ENCODE assay signal across 8 mouse cellular contexts in the genomic region with DNA sequence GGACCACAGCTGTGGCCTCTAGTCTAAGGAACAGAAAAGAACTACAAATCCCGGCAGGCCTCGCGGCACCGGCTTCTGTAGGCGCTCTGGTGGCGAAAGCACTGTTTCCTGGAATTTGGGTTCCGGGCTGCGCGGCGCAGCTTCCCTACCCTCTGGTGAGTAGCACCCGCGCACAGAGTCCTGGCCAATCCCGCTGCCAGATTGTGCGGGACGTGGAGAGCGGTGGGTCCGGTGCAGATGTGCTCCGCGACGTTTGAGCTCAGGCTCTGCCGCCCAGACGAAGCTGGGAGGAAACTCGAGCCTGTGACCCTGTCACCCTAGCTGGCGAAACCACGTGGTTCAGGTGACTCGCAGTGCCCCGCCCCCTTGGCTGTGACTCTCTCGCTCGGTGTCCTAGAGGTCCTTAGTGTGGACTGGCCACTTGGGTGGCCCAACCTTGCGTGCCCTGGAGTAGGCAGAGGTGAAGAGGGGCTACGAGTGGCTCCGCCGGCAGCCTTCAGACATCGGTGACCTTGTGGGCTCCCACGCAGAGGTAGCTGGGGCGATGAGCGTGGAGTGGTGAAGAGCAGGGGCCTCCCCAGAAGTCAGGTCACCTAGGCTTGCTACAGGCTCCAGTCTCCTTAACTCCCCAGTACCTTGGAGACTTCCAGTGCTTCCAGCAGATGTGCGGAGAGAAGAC. TPM values are rescaled to one million over a fixed set of nuclear protein-coding genes. Genes with fewer than 3 reads are reported as not detected.
DNase-seq lines count a peak whose midpoint lies in the region; ATAC-seq and TF ChIP-seq lines count a peak whose summit lies in the region.

A gene (plus strand): TSS at position 114 of the 679 bp plus-strand sequence.

- no peaks in the 10 kb centered on the region for H3K9me3 ChIP-seq in MEL (replicated peaks; ENCODE audit: insufficient read depth, low read length)
- no peaks in the 10 kb centered on the region for H3K9me3 ChIP-seq in lung, embryonic 16.5 days (ENCODE audit: control insufficient read depth, low read length)

- H3K4me1 ChIP-seq in MEL (ENCODE audit: control insufficient read depth in 1 of 2, insufficient read depth in 2 of 2, low read length in 2 of 2), result peaks cover 0 to 5% of the 10 kb centered on the region in 2 experiments; a peak in 2 of 4 replicates
- H3K4me1 ChIP-seq in cerebellum, adult 2 months (ENCODE audit: control insufficient read depth, insufficient read depth, low read length), result no peaks in the 10 kb centered on the region
- H3K4me1 ChIP-seq in lung, embryonic 16.5 days (replicated peaks; ENCODE audit: control insufficient read depth, insufficient read depth, low read length), result no peaks in the 10 kb centered on the region; the same call in 1 of the 2 replicates

- TF ChIP-seq EP300 in MEL (IDR thresholded peaks at IDR 0.05; ENCODE audit: low read depth in 1 of 2, low read length in 2 of 2), result peak in 1 of 2 experiments; percentile 22; a peak in 1 of 4 replicates

- WGBS in cerebellum, adult 2 months, result 1% methylated on average over 38 of the region's 38 CpGs
- WGBS in lung, embryonic 16.5 days, result under 1% methylated on average over 38 of the region's 38 CpGs

- peak; percentile 97 for ATAC-seq in hematopoietic stem cell, adult 5-6 weeks (replicated peaks in 1 of 2; ENCODE audit: insufficient read depth in 1 of 2, low FRiP score in 2 of 2, low TSS enrichment in 1 of 2, low read depth in 1 of 2, poor library complexity in 2 of 2, severe bottlenecking in 2 of 2)
- ATAC-seq in lung, embryonic 16.5 days (ENCODE audit: low read depth), result peak; percentile 97

- H3K4me2 ChIP-seq in lung, embryonic 16.5 days (ENCODE audit: low read depth, low read length), result peak within 1 kb of the TSS; percentile 78

- peak within 1 kb of the TSS; percentile 98 to 99 for H3K4me3 ChIP-seq in MEL (ENCODE audit: control insufficient read depth in 1 of 2, insufficient read depth in 1 of 2, low read depth in 2 of 2, low read length in 2 of 2)
- H3K4me3 ChIP-seq in cerebellum, adult 2 months (replicated peaks; ENCODE audit: insufficient read depth, low read depth, low read length), result peak within 1 kb of the TSS; percentile 94
- peak within 1 kb of the TSS; percentile 82 for H3K4me3 ChIP-seq in lung, embryonic 16.5 days (ENCODE audit: low read length)

- peak; percentile 94 for DNase-seq in MEL (ENCODE audit: low read depth, low spot score)
- peak; percentile 91 to 93 for DNase-seq in cerebellum, adult 2 months
- peak; percentile 86 for DNase-seq in forelimb bud, embryonic 11.5 days (ENCODE audit: low read depth, low spot score)
- DNase-seq in layer of hippocampus, adult 9-10 months (ENCODE audit: low spot score), result peak; percentile 88
- peak; percentile 52 for DNase-seq in ovary, postnatal 10 days (ENCODE audit: low spot score)
- DNase-seq in thymus, postnatal 10 days (ENCODE audit: low spot score in 2 of 2), result peak; percentile 73 to 82

- H3K9ac ChIP-seq in MEL (ENCODE audit: control insufficient read depth, low read depth, low read length, poor library complexity, severe bottlenecking), result peak within 1 kb of the TSS; percentile 95
- peak within 1 kb of the TSS; percentile 80 for H3K9ac ChIP-seq in lung, embryonic 16.5 days (ENCODE audit: low read length)

- TF ChIP-seq CTCF in MEL (IDR thresholded peaks at IDR 0.05 in 2 of 3, conservative IDR thresholded peaks at IDR 0.05 in 1 of 3; ENCODE audit: control insufficient read depth in 1 of 3, insufficient read depth in 1 of 3, low read depth in 2 of 3, low read length in 3 of 3, poor library complexity in 1 of 3, severe bottlenecking in 1 of 3), result no peak
- no peak for TF ChIP-seq CTCF in cerebellum, adult 2 months (IDR thresholded peaks at IDR 0.05; ENCODE audit: borderline replicate concordance, insufficient read depth, low read depth, low read length)

- H3K27ac ChIP-seq in MEL (ENCODE audit: control insufficient read depth, low read depth, low read length), result peak within 1 kb of the TSS; percentile 75
- peak within 1 kb of the TSS; percentile 19 for H3K27ac ChIP-seq in cerebellum, adult 2 months (ENCODE audit: insufficient read depth, low read length)
- peak within 1 kb of the TSS; percentile 58 for H3K27ac ChIP-seq in lung, embryonic 16.5 days (ENCODE audit: low read length)

- peaks cover 0 to 9% of the 10 kb centered on the region in 2 experiments; a peak in 2 of 4 replicates for H3K36me3 ChIP-seq in MEL (ENCODE audit: control insufficient read depth in 1 of 2, insufficient read depth in 2 of 2, low read length in 2 of 2)
- H3K36me3 ChIP-seq in lung, embryonic 16.5 days (ENCODE audit: control insufficient read depth, insufficient read depth, low read length), result no peaks in the 10 kb centered on the region

- TF ChIP-seq POLR2A in MEL (IDR thresholded peaks at IDR 0.05; ENCODE audit: control insufficient read depth in 1 of 2, insufficient read depth in 1 of 2, low read depth in 1 of 2, low read length in 2 of 2, poor library complexity in 1 of 2), result peak; percentile 73 to 78
- peak; percentile 49; the same call in 1 of the 2 replicates for TF ChIP-seq POLR2A in cerebellum, adult 2 months (IDR thresholded peaks at IDR 0.05; ENCODE audit: borderline replicate concordance, insufficient read depth, low read length)

- TF ChIP-seq RAD21 in MEL (IDR thresholded peaks at IDR 0.05; ENCODE audit: low read depth, low read length), result no peak

- peaks cover 9% of the 10 kb centered on the region for H3K79me2 ChIP-seq in MEL (ENCODE audit: control insufficient read depth, insufficient read depth, low read length, poor library complexity)

- H3K27me3 ChIP-seq in MEL (ENCODE audit: control insufficient read depth in 1 of 2, insufficient read depth in 2 of 2, low read length in 2 of 2), result no peaks in the 10 kb centered on the region
- no peaks in the 10 kb centered on the region for H3K27me3 ChIP-seq in cerebellum, adult 2 months (ENCODE audit: control insufficient read depth, insufficient read depth, low read length)
- H3K27me3 ChIP-seq in lung, embryonic 16.5 days (ENCODE audit: control insufficient read depth, insufficient read depth, low read depth, low read length), result no peaks in the 10 kb centered on the region

TF ChIP-seq in MEL, 35 proteins besides CTCF, POLR2A, EP300 and RAD21 (continues in another document):
- peak; percentile 99 for TF ChIP-seq MXI1 (IDR thresholded peaks at IDR 0.05; ENCODE audit: low read depth, low read length)
- peak; percentile 94 for TF ChIP-seq ELF1 (IDR thresholded peaks at IDR 0.05; ENCODE audit: low read depth, low read length)
- TF ChIP-seq MEF2A (IDR thresholded peaks at IDR 0.05; ENCODE audit: extremely low read depth, insufficient replicate concordance, low read depth, low read length, poor library complexity, severe bottlenecking), result no peak
- TF ChIP-seq JUND (IDR thresholded peaks at IDR 0.05; ENCODE audit: low read depth, low read length), result no peak
- TF ChIP-seq USF2 (IDR thresholded peaks at IDR 0.05; ENCODE audit: borderline replicate concordance in 1 of 2, insufficient read depth in 1 of 2, low read depth in 1 of 2, low read length in 2 of 2), result no peak
- peak; percentile 44; the same call in 1 of the 2 replicates for TF ChIP-seq GABPA (IDR thresholded peaks at IDR 0.05; ENCODE audit: low read depth, low read length)
- no peak for TF ChIP-seq BHLHE40 (IDR thresholded peaks at IDR 0.05; ENCODE audit: borderline replicate concordance, low read depth, low read length)
- TF ChIP-seq SIN3A (IDR thresholded peaks at IDR 0.05; ENCODE audit: low read length), result peak; percentile 93
- no peak for TF ChIP-seq ZMIZ1 (IDR thresholded peaks at IDR 0.05; ENCODE audit: low read depth, low read length)
- TF ChIP-seq TBP (IDR thresholded peaks at IDR 0.05; ENCODE audit: low read depth, low read length), result peak; percentile 69
- peak; percentile 23; the same call in 1 of the 2 replicates for TF ChIP-seq ZC3H11A (IDR thresholded peaks at IDR 0.05; ENCODE audit: low read depth, low read length)
- peak; percentile 93 for TF ChIP-seq KAT2A (conservative IDR thresholded peaks at IDR 0.05; ENCODE audit: low read depth, low read length)
- no peak for TF ChIP-seq TAL1 (IDR thresholded peaks at IDR 0.05; ENCODE audit: low read length)
- no peak for TF ChIP-seq CHD2 (IDR thresholded peaks at IDR 0.05; ENCODE audit: low read length)
- peak; percentile 50; the same call in 1 of the 2 replicates for TF ChIP-seq TCF12 (IDR thresholded peaks at IDR 0.05; ENCODE audit: low read depth, low read length)
- TF ChIP-seq UBTF (IDR thresholded peaks at IDR 0.05; ENCODE audit: borderline replicate concordance, insufficient read depth, low read depth, low read length), result no peak
- TF ChIP-seq MYC (IDR thresholded peaks at IDR 0.05; ENCODE audit: low read depth, low read length), result peak; percentile 80
- TF ChIP-seq ZKSCAN1 (IDR thresholded peaks at IDR 0.05; ENCODE audit: low read depth, low read length), result no peak
- peak; percentile 87 for TF ChIP-seq USF1 (IDR thresholded peaks at IDR 0.05; ENCODE audit: low read depth, low read length)
- TF ChIP-seq POLR2AphosphoS5 (IDR thresholded peaks at IDR 0.05; ENCODE audit: borderline replicate concordance, low read depth, low read length), result no peak
- no peak for TF ChIP-seq MAFK (IDR thresholded peaks at IDR 0.05; ENCODE audit: borderline replicate concordance, low read depth, low read length)
- no peak for TF ChIP-seq CHD1 (IDR thresholded peaks at IDR 0.05; ENCODE audit: low read depth, low read length)
- TF ChIP-seq GATA1 (IDR thresholded peaks at IDR 0.05; ENCODE audit: low read depth, low read length), result no peak
- TF ChIP-seq MAZ (IDR thresholded peaks at IDR 0.05; ENCODE audit: low read depth, low read length), result peak; percentile 35; the same call in 1 of the 2 replicates
- no peak for TF ChIP-seq MYB (IDR thresholded peaks at IDR 0.05; ENCODE audit: low read depth, low read length)
- TF ChIP-seq NELFE (IDR thresholded peaks at IDR 0.05; ENCODE audit: low read depth, low read length), result peak; percentile 63
- TF ChIP-seq RCOR1 (IDR thresholded peaks at IDR 0.05; ENCODE audit: low read depth, low read length), result no peak
- peak; percentile 32; the same call in 1 of the 2 replicates for TF ChIP-seq ETS1 (IDR thresholded peaks at IDR 0.05; ENCODE audit: low read depth, low read length)
- TF ChIP-seq MAX (IDR thresholded peaks at IDR 0.05; ENCODE audit: low read length), result peak; percentile 97
- no peak for TF ChIP-seq SMC3 (IDR thresholded peaks at IDR 0.05; ENCODE audit: low read depth, low read length)

RNA-seq across cellular contexts. Expression of the gene that starts here (rescaled TPM):
- 24.8 and 30.6 TPM in 2 replicates for total RNA-seq in MEL (2012; rRNA removed)
- 10 to 100 TPM in 1 of 2 experiments, not detected in 1; 34.3 TPM for polyA plus RNA-seq in MEL (2012; ENCODE audit: insufficient read depth in 1 of 2, insufficient read length in 2 of 2, low read depth in 1 of 2, low replicate concordance in 2 of 2, missing spikeins in 1 of 2)
- polyA plus RNA-seq in cerebellum, adult 2 months (2012; rRNA removed), result 36.4 and 36.7 TPM in 2 replicates
- total RNA-seq in hematopoietic stem cell, adult 5-6 weeks (2017), result 15.1 and 22.7 TPM in 2 replicates
- polyA plus RNA-seq in lung, embryonic 16.5 days (2015; fragmentation: Nextera tagmentation; extraction: Ambion mirVana), result 16.2 and 17.1 TPM in 2 replicates

Comparison
In these comparisons a context has a peak if more than half of its experiments do, and no peak if none do; other contexts are left out.
1. Peak in every context shown above with its lines: DNase-seq, ATAC-seq, H3K4me3 ChIP-seq and H3K27ac ChIP-seq.
2. H3K27ac ChIP-seq: peak in every context shown above with its lines; median percentile 75 in MEL; 58 in lung, embryonic 16.5 days; 19 in cerebellum, adult 2 months.